Mouse (Mus musculus): Measurements from ENCODE around the gene Gse1.

DNA sequence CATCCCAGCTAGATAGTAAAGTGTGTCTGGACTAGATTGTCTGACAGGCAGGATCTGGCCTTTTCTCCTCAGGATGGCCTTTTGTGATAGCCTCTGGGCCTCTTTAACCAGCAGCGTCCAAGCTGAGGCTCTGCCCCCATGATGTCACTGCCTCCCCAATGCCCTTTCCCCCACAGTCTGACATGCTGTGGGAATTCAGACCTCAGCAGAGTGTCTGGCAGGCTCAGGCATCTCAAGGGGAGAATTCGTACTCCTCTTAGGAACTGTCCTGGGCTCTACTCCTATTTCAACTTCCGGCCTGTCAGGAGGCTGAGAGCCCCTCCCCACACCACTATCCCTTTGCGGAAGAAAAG is 236.3 kb downstream of the Gse1 start:
- no peak for TF ChIP-seq GATA1 (IDR thresholded peaks at IDR 0.05; ENCODE audit: low read length)
- no peak for TF ChIP-seq TAL1 (IDR thresholded peaks at IDR 0.05; ENCODE audit: low read length)
